Mouse (Mus musculus) myocyte (in vitro differentiated cells): Measurements from ENCODE around the gene Auh. TPM values are rescaled to one million over a fixed set of nuclear protein-coding genes. Genes with fewer than 3 reads are reported as not detected.

ENCODE experiments used
- H3K27me3 ChIP-seq: one replicate; pipeline ENCODE4 v1.6.1; 2011; ENCODE audit not compliant: control insufficient read depth, insufficient read depth, insufficient read length
- H3K36me3 ChIP-seq: one replicate; pipeline ENCODE4 v1.6.1; 2011; ENCODE audit not compliant: control insufficient read depth, insufficient read depth
- H3K4me2 ChIP-seq: one replicate; pipeline ENCODE4 v1.6.1; 2011; ENCODE audit warnings: low read depth, control low read depth
- H3K4me3 ChIP-seq: one replicate; pipeline ENCODE4 v1.5.1; 2011; ENCODE audit warnings: mild to moderate bottlenecking, control low read depth, moderate library complexity
- H3K79me2 ChIP-seq: one replicate; pipeline ENCODE4 v1.6.1; 2011; ENCODE audit not compliant: control insufficient read depth, insufficient read depth
- H3ac ChIP-seq: one replicate; pipeline ENCODE4 v1.6.1; 2011; ENCODE audit not compliant: control insufficient read depth, insufficient read length
- CEBPB ChIP-seq: IDR thresholded peaks from 2 replicates; pipeline ENCODE4 v1.6.1; 2011; ENCODE audit warnings: mild to moderate bottlenecking, moderate library complexity; ENCODE audit not compliant: poor library complexity, insufficient read depth, severe bottlenecking
- E2F4 ChIP-seq: IDR thresholded peaks from one replicate; pipeline ENCODE4 v1.6.1; 2011; ENCODE audit warnings: mild to moderate bottlenecking, control low read depth, moderate library complexity; ENCODE audit not compliant: insufficient read depth
- MAX ChIP-seq: IDR thresholded peaks from one replicate; pipeline ENCODE4 v1.6.1; 2011; ENCODE audit warnings: low read depth, mild to moderate bottlenecking, control low read depth
- MYOD1 ChIP-seq, 3 experiments: IDR thresholded peaks; one replicate each; pipeline ENCODE4 v1.6.1; 2011; ENCODE audit warnings: control low read depth in 2 of 3, low read depth in 2 of 3, mild to moderate bottlenecking in 2 of 3, moderate library complexity in 1 of 3; ENCODE audit not compliant: insufficient read length in 2 of 3, control insufficient read depth in 1 of 3
- MYOG ChIP-seq, 3 experiments: IDR thresholded peaks; one replicate each; pipeline ENCODE4 v1.6.1; 2011; ENCODE audit warnings: control low read depth in 2 of 3, low read depth in 2 of 3, mild to moderate bottlenecking in 2 of 3; ENCODE audit not compliant: insufficient read length in 2 of 3, control insufficient read depth in 1 of 3, insufficient read depth in 1 of 3
- POLR2A ChIP-seq: IDR thresholded peaks from one replicate; pipeline ENCODE4 v1.6.1; 2011; ENCODE audit warnings: low read depth, mild to moderate bottlenecking, control low read depth, moderate library complexity; ENCODE audit not compliant: insufficient read length
- POLR2AphosphoS2 ChIP-seq: IDR thresholded peaks from one replicate; pipeline ENCODE4 v1.6.1; 2011; ENCODE audit warnings: low read depth, control low read depth; ENCODE audit not compliant: insufficient read length
- REST ChIP-seq: IDR thresholded peaks from one replicate; pipeline ENCODE4 v1.6.1; 2011; ENCODE audit warnings: mild to moderate bottlenecking, control low read depth, moderate library complexity; ENCODE audit not compliant: insufficient read depth, insufficient read length
- SRF ChIP-seq: IDR thresholded peaks from one replicate; pipeline ENCODE4 v1.6.1; 2011; ENCODE audit warnings: low read depth; ENCODE audit not compliant: control insufficient read depth, insufficient read length
- TCF12 ChIP-seq: IDR thresholded peaks from one replicate; pipeline ENCODE4 v1.6.1; 2011; ENCODE audit warnings: mild to moderate bottlenecking, control low read depth; ENCODE audit not compliant: poor library complexity, insufficient read depth, severe bottlenecking
- TCF3 ChIP-seq: IDR thresholded peaks from one replicate; pipeline ENCODE4 v1.6.1; 2011; ENCODE audit warnings: low read depth, control low read depth; ENCODE audit not compliant: insufficient read length
- USF1 ChIP-seq: IDR thresholded peaks from one replicate; pipeline ENCODE4 v1.6.1; 2011; ENCODE audit warnings: low read depth, mild to moderate bottlenecking, control low read depth, moderate library complexity
- polyA plus RNA-seq: library from polyadenylated mRNA; unstranded; fragments of >200 nt; fragmentation: generic; extraction: Trizol; gene quantifications from one replicate; pipeline ENCODE4 v1.2.1, GENCODE M21; 2012; ENCODE audit warnings: missing spikeins

The Auh gene
- polyA plus RNA-seq, 1 experiment: 17.4 TPM

GRCm38 (mm10) chr13:52812549-52813515, 116.6 kb downstream of the Auh start:
- Histone ChIP-seq H3K79me2 (no peaks in the 10 kb centered on the region), H3K4me3 (no peak overlapping the region), H3ac (no peak overlapping the region), H3K36me3 (no peaks in the 10 kb centered on the region), H3K27me3 (no peaks in the 10 kb centered on the region), H3K4me2 (no peak overlapping the region)
- TF ChIP-seq REST (no peak), E2F4 (no peak), SRF (no peak), TCF3 (no peak), CEBPB (no peak), USF1 (no peak), TCF12 (no peak), POLR2A (no peak), POLR2AphosphoS2 (no peak)

GRCm38 (mm10) chr13:52807722-52808121, 121.8 kb downstream of the Auh start:
- TF ChIP-seq TCF3 (no peak), MAX (no peak), E2F4 (no peak), MYOG (IDR thresholded peaks at IDR 0.05; ENCODE audit: control insufficient read depth in 1 of 3, insufficient read depth in 1 of 3, insufficient read length in 2 of 3, low read depth in 2 of 3) (no peak), MYOD1 (IDR thresholded peaks at IDR 0.05; ENCODE audit: control insufficient read depth in 1 of 3, insufficient read length in 2 of 3, low read depth in 2 of 3) (no peak), POLR2A (no peak)
- H3ac ChIP-seq: no peak overlapping the region
- H3K4me2 ChIP-seq: no peak overlapping the region
- no peaks in the 10 kb centered on the region for H3K36me3 ChIP-seq
- H3K27me3 ChIP-seq: no peaks in the 10 kb centered on the region
- no peaks in the 10 kb centered on the region for H3K79me2 ChIP-seq
- no peak overlapping the region for H3K4me3 ChIP-seq

GRCm38 (mm10) chr13:52806029-52806428, 123.5 kb downstream of the Auh start:
- no peaks in the 10 kb centered on the region for H3K27me3 ChIP-seq
- H3K4me3 ChIP-seq: no peak overlapping the region
- H3K79me2 ChIP-seq: no peaks in the 10 kb centered on the region
- no peak overlapping the region for H3K4me2 ChIP-seq
- H3K36me3 ChIP-seq: no peaks in the 10 kb centered on the region
- H3ac ChIP-seq: no peak overlapping the region
- TF ChIP-seq MAX: no peak
- no peak for TF ChIP-seq CEBPB
- no peak for TF ChIP-seq E2F4

- no peaks in the 10 kb centered on the region for H3K79me2 ChIP-seq
- TF ChIP-seq TCF12 (no peak), POLR2AphosphoS2 (no peak), REST (no peak), TCF3 (no peak), MAX (no peak), E2F4 (no peak), POLR2A (no peak), CEBPB (no peak), SRF (no peak), MYOD1 (IDR thresholded peaks at IDR 0.05; ENCODE audit: control insufficient read depth in 1 of 3, insufficient read length in 2 of 3, low read depth in 2 of 3) (no peak), MYOG (IDR thresholded peaks at IDR 0.05; ENCODE audit: control insufficient read depth in 1 of 3, insufficient read depth in 1 of 3, insufficient read length in 2 of 3, low read depth in 2 of 3) (no peak), USF1 (no peak)
- no peak overlapping the region for H3ac ChIP-seq
- no peak overlapping the region for H3K4me2 ChIP-seq
- H3K36me3 ChIP-seq: no peaks in the 10 kb centered on the region
- H3K4me3 ChIP-seq: no peak overlapping the region
- no peaks in the 10 kb centered on the region for H3K27me3 ChIP-seq
These were observed 123.9 kb downstream of the Auh start for GRCm38 (mm10) chr13:52805581-52805980.

GRCm38 (mm10) chr13:52802482-52802881, 127.0 kb downstream of the Auh start:
- TF ChIP-seq SRF (no peak), POLR2A (no peak), TCF3 (no peak), CEBPB (no peak), MAX (no peak), E2F4 (no peak), TCF12 (no peak), USF1 (no peak)
- H3K4me2 ChIP-seq: no peak overlapping the region
- H3ac ChIP-seq: no peak overlapping the region
- no peaks in the 10 kb centered on the region for H3K79me2 ChIP-seq
- H3K4me3 ChIP-seq: no peak overlapping the region
- no peaks in the 10 kb centered on the region for H3K27me3 ChIP-seq
- no peaks in the 10 kb centered on the region for H3K36me3 ChIP-seq
